Mouse (Mus musculus): ENCODE measurements around the gene Hes6.

GRCm38 (mm10) chr1:91415311-91415710 is 1.5 kb upstream of the Hes6 start:
- TF ChIP-seq CTCF (IDR thresholded peaks at IDR 0.05; ENCODE audit: borderline replicate concordance, control insufficient read depth, extremely low read depth, insufficient read depth, low read length, poor library complexity) (no peak), POLR2A (IDR thresholded peaks at IDR 0.05; ENCODE audit: control insufficient read depth, extremely low read depth, insufficient read depth, low read length, poor library complexity) (no peak)
